Mouse (Mus musculus): ENCODE measurements around the gene Ush2a.
A peak's percentile ranks its signal among the peaks of the same experiment; 100 is the strongest.

The Ush2a gene

GRCm38 (mm10) chr1:188878531-188879055, 616.8 kb downstream of the Ush2a start:
- no peak for DNase-seq (ENCODE audit: low read depth)

- no peak for DNase-seq (ENCODE audit: low read depth)
These were observed 635.2 kb downstream of the Ush2a start for GRCm38 (mm10) chr1:188896906-188897551.

GRCm38 (mm10) chr1:188904091-188904490, 642.3 kb downstream of the Ush2a start:
- DNase-seq (ENCODE audit: low read depth): peak; percentile 60

- no peak for DNase-seq (ENCODE audit: low read depth)
These were observed 644.4 kb downstream of the Ush2a start for GRCm38 (mm10) chr1:188906175-188906574.

GRCm38 (mm10) chr1:188910656-188911055, 648.8 kb downstream of the Ush2a start:
- DNase-seq (ENCODE audit: low read depth): no peak

GRCm38 (mm10) chr1:188919946-188920345, 658.1 kb downstream of the Ush2a start:
- peak; percentile 75 for DNase-seq (ENCODE audit: low read depth)

GRCm38 (mm10) chr1:188937246-188937780, 675.5 kb downstream of the Ush2a start:
- no peak for DNase-seq (ENCODE audit: low read depth)

- DNase-seq (ENCODE audit: low read depth): peak; percentile 53
These were observed 683.5 kb downstream of the Ush2a start for GRCm38 (mm10) chr1:188945326-188945725.

- no peak for DNase-seq (ENCODE audit: low read depth)
These were observed 685.0 kb downstream of the Ush2a start for GRCm38 (mm10) chr1:188946849-188947248.

GRCm38 (mm10) chr1:188947794-188948193, 686.0 kb downstream of the Ush2a start:
- peak; percentile 44 for DNase-seq (ENCODE audit: low read depth)

- DNase-seq (ENCODE audit: low read depth): peak; percentile 12
These were observed 686.5 kb downstream of the Ush2a start for GRCm38 (mm10) chr1:188948276-188948675.

GRCm38 (mm10) chr1:188951091-188951490, 689.3 kb downstream of the Ush2a start:
- no peak for DNase-seq (ENCODE audit: low read depth)

- DNase-seq (ENCODE audit: low read depth): no peak
These were observed 690.7 kb downstream of the Ush2a start for GRCm38 (mm10) chr1:188952501-188952900.

GRCm38 (mm10) chr1:188973078-188973477, 711.3 kb downstream of the Ush2a start:
- no peak for DNase-seq (ENCODE audit: low read depth)

- DNase-seq (ENCODE audit: low read depth): no peak
These were observed 712.1 kb downstream of the Ush2a start for GRCm38 (mm10) chr1:188973926-188974325.

- DNase-seq (ENCODE audit: low read depth): peak; percentile 76
These were observed 718.2 kb downstream of the Ush2a start for GRCm38 (mm10) chr1:188980050-188980449.

- peak; percentile 84 for DNase-seq (ENCODE audit: low read depth)
These were observed 731.4 kb downstream of the Ush2a start for GRCm38 (mm10) chr1:188993218-188993617.

- DNase-seq (ENCODE audit: low read depth): no peak
These were observed 736.1 kb downstream of the Ush2a start for GRCm38 (mm10) chr1:188997921-188998320.

- DNase-seq (ENCODE audit: low read depth): no peak
These were observed 738.2 kb downstream of the Ush2a start for GRCm38 (mm10) chr1:188999981-189000380.

GRCm38 (mm10) chr1:189001815-189002214, 740.0 kb downstream of the Ush2a start:
- DNase-seq (ENCODE audit: low read depth): no peak

- no peak for DNase-seq (ENCODE audit: low read depth)
These were observed 743.0 kb downstream of the Ush2a start for GRCm38 (mm10) chr1:189004774-189005173.

- DNase-seq (ENCODE audit: low read depth): no peak
These were observed 744.4 kb downstream of the Ush2a start for GRCm38 (mm10) chr1:189006267-189006666.

GRCm38 (mm10) chr1:189006826-189007225, 745.0 kb downstream of the Ush2a start:
- peak; percentile 27 for DNase-seq (ENCODE audit: low read depth)
